Mouse (Mus musculus) liver, embryonic 14.5 days (tissue): Measurements from ENCODE around the gene Olfr1058.

Experiments
- CTCF ChIP-seq: IDR thresholded peaks from 2 replicates; pipeline ENCODE4 v1.5.1; 2016; ENCODE audit warnings: antibody characterized with exemption, low read depth, control low read depth
- EP300 ChIP-seq: IDR thresholded peaks from 2 replicates; pipeline ENCODE4 v1.6.1; 2016; ENCODE audit warnings: antibody characterized with exemption, low read depth

- TF ChIP-seq CTCF: no peak
- no peak for TF ChIP-seq EP300
Observed at GRCm38 (mm10) chr2:86395114-86395513, 6.8 kb upstream of the Olfr1058 start.
